ENCODE assay signal across 8 mouse cellular contexts in the genomic region with DNA sequence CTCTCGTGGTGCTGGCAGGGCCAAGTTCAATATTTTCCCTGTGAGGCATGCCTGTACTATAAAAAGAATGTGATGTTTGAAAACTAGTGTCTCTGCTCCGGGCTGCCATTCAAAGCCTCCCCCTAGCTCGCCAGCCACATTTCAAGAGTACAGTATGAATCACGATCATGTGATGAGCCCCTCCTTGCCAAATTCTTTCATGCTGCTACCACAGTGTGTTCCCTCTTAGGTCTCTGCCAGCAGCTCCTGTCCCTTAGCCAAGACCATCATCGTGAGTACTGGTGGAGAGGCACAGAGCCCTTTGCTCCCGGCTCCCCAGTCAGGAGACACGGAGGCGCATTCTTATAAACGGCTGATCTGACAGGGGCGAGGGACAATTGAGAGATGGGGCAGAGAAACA. TPM values are rescaled to one million over a fixed set of nuclear protein-coding genes. Genes with fewer than 3 reads are reported as not detected.
DNase-seq lines count a peak whose midpoint lies in the region; ATAC-seq lines count a peak whose summit lies in the region.

No protein-coding gene starts in this region.

- no peaks in the 10 kb centered on the region for H3K36me3 ChIP-seq in hindbrain, embryonic 13.5 days
- H3K36me3 ChIP-seq in hindbrain, embryonic 12.5 days = no peaks in the 10 kb centered on the region
- H3K36me3 ChIP-seq in embryonic facial prominence, embryonic 15.5 days = no peaks in the 10 kb centered on the region
- H3K36me3 ChIP-seq in neural tube, embryonic 15.5 days = no peaks in the 10 kb centered on the region

- peak; percentile 90 for DNase-seq in heart, adult 8-10 months (ENCODE audit: low spot score)
- peak; percentile 80 for DNase-seq in kidney, adult 9 months
- DNase-seq in left cerebral cortex, postnatal 4 days = peak; percentile 90

- peaks cover 57% of the 10 kb centered on the region for H3K4me1 ChIP-seq in hindbrain, embryonic 13.5 days (replicated peaks)
- peaks cover 59% of the 10 kb centered on the region for H3K4me1 ChIP-seq in hindbrain, embryonic 12.5 days
- peaks cover 63% of the 10 kb centered on the region for H3K4me1 ChIP-seq in embryonic facial prominence, embryonic 15.5 days
- H3K4me1 ChIP-seq in neural tube, embryonic 15.5 days = peaks cover 67% of the 10 kb centered on the region

- H3K27ac ChIP-seq in hindbrain, embryonic 13.5 days = peak overlapping the region; percentile 19; the same call in 1 of the 2 replicates
- no peak overlapping the region for H3K27ac ChIP-seq in hindbrain, embryonic 12.5 days
- peak overlapping the region; percentile 68 for H3K27ac ChIP-seq in embryonic facial prominence, embryonic 15.5 days (replicated peaks)
- H3K27ac ChIP-seq in neural tube, embryonic 15.5 days (replicated peaks) = peak overlapping the region; percentile 54

- 39% methylated on average over 10 of the region's 10 CpGs for WGBS in hindbrain, embryonic 13.5 days
- WGBS in hindbrain, embryonic 12.5 days = 45% methylated on average over 10 of the region's 10 CpGs
- 12% methylated on average over 10 of the region's 10 CpGs for whole genome bisulfite sequencing in embryonic facial prominence, embryonic 15.5 days
- WGBS in neural tube, embryonic 15.5 days = 13% methylated on average over 10 of the region's 10 CpGs

- ATAC-seq in hindbrain, embryonic 13.5 days (ENCODE audit: low FRiP score) = peak; percentile 66
- no peak for ATAC-seq in hindbrain, embryonic 12.5 days (ENCODE audit: low FRiP score)
- ATAC-seq in embryonic facial prominence, embryonic 15.5 days (ENCODE audit: insufficient number of reproducible peaks, low FRiP score, low TSS enrichment, low read depth) = peak; percentile 79
- ATAC-seq in neural tube, embryonic 15.5 days (ENCODE audit: low FRiP score) = peak; percentile 58
- ATAC-seq in activated CD4-positive, CD25-positive, alpha-beta regulatory T cell, adult 4 months = no peak

- no peak overlapping the region for H3K4me3 ChIP-seq in hindbrain, embryonic 13.5 days
- no peak overlapping the region for H3K4me3 ChIP-seq in hindbrain, embryonic 12.5 days
- H3K4me3 ChIP-seq in embryonic facial prominence, embryonic 15.5 days (replicated peaks) = no peak overlapping the region
- no peak overlapping the region for H3K4me3 ChIP-seq in neural tube, embryonic 15.5 days (replicated peaks)

- H3K9me3 ChIP-seq in hindbrain, embryonic 13.5 days = no peaks in the 10 kb centered on the region
- no peaks in the 10 kb centered on the region for H3K9me3 ChIP-seq in hindbrain, embryonic 12.5 days (replicated peaks)
- H3K9me3 ChIP-seq in embryonic facial prominence, embryonic 15.5 days (replicated peaks) = no peaks in the 10 kb centered on the region
- no peaks in the 10 kb centered on the region for H3K9me3 ChIP-seq in neural tube, embryonic 15.5 days (replicated peaks)

- H3K4me2 ChIP-seq in hindbrain, embryonic 13.5 days = 0 out of 2 replicates have a peak overlapping the region, but pooled peaks have one; percentile 11
- no peak overlapping the region for H3K4me2 ChIP-seq in hindbrain, embryonic 12.5 days (replicated peaks)
- peak overlapping the region; percentile 27 for H3K4me2 ChIP-seq in embryonic facial prominence, embryonic 15.5 days (replicated peaks)
- H3K4me2 ChIP-seq in neural tube, embryonic 15.5 days = peak overlapping the region; percentile 34

- intact Hi-C loops in left cerebral cortex, postnatal 4 days (cut with DNase I) = no loop called here

- H3K27me3 ChIP-seq in hindbrain, embryonic 13.5 days = no peaks in the 10 kb centered on the region
- no peaks in the 10 kb centered on the region for H3K27me3 ChIP-seq in hindbrain, embryonic 12.5 days
- no peaks in the 10 kb centered on the region for H3K27me3 ChIP-seq in embryonic facial prominence, embryonic 15.5 days
- H3K27me3 ChIP-seq in neural tube, embryonic 15.5 days (replicated peaks) = no peaks in the 10 kb centered on the region

- H3K9ac ChIP-seq in hindbrain, embryonic 13.5 days = 0 out of 2 replicates have a peak overlapping the region, but pooled peaks have one; percentile 14
- H3K9ac ChIP-seq in hindbrain, embryonic 12.5 days = no peak overlapping the region
- no peak overlapping the region for H3K9ac ChIP-seq in embryonic facial prominence, embryonic 15.5 days
- H3K9ac ChIP-seq in neural tube, embryonic 15.5 days (replicated peaks) = no peak overlapping the region; the same call in 1 of the 2 replicates

RNA-seq across cellular contexts. Expression of gene Hmga2, which starts 54.2 kb away (rescaled TPM):
- 4.3 and 5.1 TPM in 2 replicates for polyA plus RNA-seq in hindbrain, embryonic 13.5 days (2015; fragmentation: Nextera tagmentation; extraction: Ambion mirVana)
- polyA plus RNA-seq in hindbrain, embryonic 12.5 days (2016; fragmentation: Nextera tagmentation; extraction: Ambion mirVana) = 26.5 and 33.6 TPM in 2 replicates
- polyA plus RNA-seq in embryonic facial prominence, embryonic 15.5 days (2015; fragmentation: Nextera tagmentation; extraction: Ambion mirVana) = 11.1 and 11.5 TPM in 2 replicates
- not detected for total RNA-seq in heart, adult 8-10 months (2022)
- total RNA-seq in left cerebral cortex, postnatal 4 days (2021) = under 1 TPM; 0.16 to 0.30 TPM
- polyA plus RNA-seq in neural tube, embryonic 15.5 days (2015; fragmentation: Nextera tagmentation; extraction: Ambion mirVana) = 3.2 and 7.5 TPM in 2 replicates
- under 1 TPM in 1 of 2 experiments, not detected in 1; 0.26 TPM for polyA plus RNA-seq in activated CD4-positive, CD25-positive, alpha-beta regulatory T cell, adult 4 months (2017; shearing (Covaris generic))

Comparison
In these comparisons a context has a peak if more than half of its experiments do, and no peak if none do; other contexts are left out.
1. ATAC-seq: peak in hindbrain, embryonic 13.5 days (single experiment), embryonic facial prominence, embryonic 15.5 days (single experiment) and neural tube, embryonic 15.5 days (single experiment); none in hindbrain, embryonic 12.5 days (single experiment) and activated CD4-positive, CD25-positive, alpha-beta regulatory T cell, adult 4 months (single experiment).
2. Peak in every context shown above with its lines, with median percentiles within 50 percentile points of each other: DNase-seq.